In genomic region chr4:32393951-32394350, GRCm38 (mm10) we compare ENCODE assay signal across 24 mouse cellular contexts.
DNase-seq lines count a peak whose midpoint lies in the region; ATAC-seq and TF ChIP-seq lines count a peak whose summit lies in the region.
"Had no signal": no experiment of that assay in that cellular context is flagged by ENCODE, and none has a peak within 500 bp of the region (broad histone marks: within the 10 kb centered on the region; RNA-seq: fewer than 3 reads in every experiment).

No protein-coding gene starts in this region.

- no peaks in the 10 kb centered on the region for H3K36me3 ChIP-seq in heart, embryonic 10.5 days
- H3K36me3 ChIP-seq in heart, adult 2 months (ENCODE audit: control insufficient read depth, insufficient read depth, low read length) = no peaks in the 10 kb centered on the region
- H3K36me3 ChIP-seq in neural tube, embryonic 11.5 days (ENCODE audit: control insufficient read depth, insufficient read depth, low read length) = no peaks in the 10 kb centered on the region
- no peaks in the 10 kb centered on the region; the same call in 1 of the 2 replicates for H3K36me3 ChIP-seq in forebrain, embryonic 14.5 days (ENCODE audit: control insufficient read depth, insufficient read depth, low read length)
- H3K36me3 ChIP-seq: heart, embryonic 12.5 days; hindbrain, embryonic 15.5 days; limb, embryonic 13.5 days; liver, embryonic 12.5 days; midbrain, embryonic 12.5 days; neural tube, embryonic 12.5 days had no signal

- no peak overlapping the region for H3K4me2 ChIP-seq in neural tube, embryonic 11.5 days (ENCODE audit: low read depth)
- no peak overlapping the region for H3K4me2 ChIP-seq in forebrain, embryonic 14.5 days (ENCODE audit: low read length)
- H3K4me2 ChIP-seq: heart, embryonic 12.5 days; hindbrain, embryonic 15.5 days; limb, embryonic 13.5 days; liver, embryonic 12.5 days; midbrain, embryonic 12.5 days; neural tube, embryonic 12.5 days had no signal

- TF ChIP-seq CTCF in heart, adult 2 months (IDR thresholded peaks at IDR 0.05) = no peak

- ATAC-seq in neural tube, embryonic 11.5 days (ENCODE audit: insufficient read depth, low FRiP score, low TSS enrichment) = no peak
- ATAC-seq in forebrain, embryonic 14.5 days = peak; percentile 41; the same call in 1 of the 2 replicates
- ATAC-seq: intestine, embryonic 16.5 days; liver, embryonic 12.5 days had no signal

- H3K27ac ChIP-seq in heart, embryonic 10.5 days = peak overlapping the region; percentile 42; the same call in 1 of the 2 replicates
- H3K27ac ChIP-seq in heart, adult 2 months = no peak overlapping the region
- 0 out of 2 replicates have a peak overlapping the region, but pooled peaks have one; percentile 10 for H3K27ac ChIP-seq in neural tube, embryonic 11.5 days (ENCODE audit: low read depth, low read length)
- H3K27ac ChIP-seq in forebrain, embryonic 14.5 days (ENCODE audit: low read depth, low read length) = peak overlapping the region; percentile 30; the same call in 1 of the 2 replicates
- H3K27ac ChIP-seq: hindbrain, embryonic 15.5 days; limb, embryonic 13.5 days; liver, embryonic 12.5 days; midbrain, embryonic 12.5 days; neural tube, embryonic 12.5 days had no signal

- no peak for TF ChIP-seq EP300 in heart, adult 2 months (IDR thresholded peaks at IDR 0.05; ENCODE audit: insufficient read depth, low read depth, low read length)

- intact Hi-C loops in heart, adult 2 months (cut with DNase I) = no loop called here
- intact Hi-C loops in left cerebral cortex, postnatal 10 days (cut with DNase I) = no loop called here

- WGBS in heart, embryonic 10.5 days = 53% methylated on average over 1 of the region's 1 CpGs
- 86% methylated on average over 1 of the region's 1 CpGs for WGBS in heart, adult 2 months
- 73% methylated on average over 1 of the region's 1 CpGs for WGBS in neural tube, embryonic 11.5 days
- 0% methylated on average over 1 of the region's 1 CpGs for WGBS in forebrain, embryonic 14.5 days

- H3K9ac ChIP-seq in heart, adult 2 months (ENCODE audit: low read depth, low read length) = no peak overlapping the region
- H3K9ac ChIP-seq in neural tube, embryonic 11.5 days (ENCODE audit: low read length) = no peak overlapping the region
- H3K9ac ChIP-seq in forebrain, embryonic 14.5 days (ENCODE audit: low read length) = no peak overlapping the region
- H3K9ac ChIP-seq: heart, embryonic 12.5 days; hindbrain, embryonic 15.5 days; limb, embryonic 13.5 days; liver, embryonic 12.5 days; midbrain, embryonic 12.5 days; neural tube, embryonic 12.5 days had no signal

- no peak overlapping the region for H3K4me3 ChIP-seq in heart, embryonic 10.5 days
- no peak overlapping the region for H3K4me3 ChIP-seq in heart, adult 2 months
- H3K4me3 ChIP-seq in neural tube, embryonic 11.5 days (ENCODE audit: low read depth, low read length) = no peak overlapping the region
- H3K4me3 ChIP-seq in forebrain, embryonic 14.5 days (ENCODE audit: low read depth, low read length) = no peak overlapping the region
- H3K4me3 ChIP-seq: heart, embryonic 12.5 days; hindbrain, embryonic 15.5 days; limb, embryonic 13.5 days; liver, embryonic 12.5 days; midbrain, embryonic 12.5 days; neural tube, embryonic 12.5 days had no signal

- no peak for TF ChIP-seq POLR2A in heart, adult 2 months (IDR thresholded peaks at IDR 0.05; ENCODE audit: insufficient read depth, low read depth, low read length)

- H3K79me2 ChIP-seq in heart, adult 2 months (replicated peaks; ENCODE audit: control insufficient read depth, insufficient read depth, low read length) = no peaks in the 10 kb centered on the region

- H3K9me3 ChIP-seq in heart, embryonic 10.5 days = no peaks in the 10 kb centered on the region
- H3K9me3 ChIP-seq in neural tube, embryonic 11.5 days (ENCODE audit: control insufficient read depth, low read length) = no peaks in the 10 kb centered on the region
- no peaks in the 10 kb centered on the region for H3K9me3 ChIP-seq in forebrain, embryonic 14.5 days (replicated peaks; ENCODE audit: control insufficient read depth, low read length)
- H3K9me3 ChIP-seq: heart, embryonic 12.5 days; hindbrain, embryonic 15.5 days; limb, embryonic 13.5 days; liver, embryonic 12.5 days; midbrain, embryonic 12.5 days; neural tube, embryonic 12.5 days had no signal

- DNase-seq in heart, embryonic 10.5 days (ENCODE audit: low spot score) = no peak
- DNase-seq in heart, adult 2 months = no peak
- no peak for DNase-seq in neural tube, embryonic 11.5 days (ENCODE audit: low spot score)
- DNase-seq in neural tube, embryonic 10.5 days (ENCODE audit: extremely low spot score, low spot score) = no peak
- peak; percentile 33 for DNase-seq in forebrain, embryonic 14.5 days (ENCODE audit: low spot score)
- DNase-seq in left cerebral cortex, postnatal 10 days (ENCODE audit: extremely low spot score in 1 of 2, low spot score in 2 of 2) = no peak
- DNase-seq in left cerebral cortex, adult 11 months (ENCODE audit: low spot score) = no peak
- DNase-seq: adrenal gland, adult 2 months; cerebellum, adult 11-12 months; cerebellum, postnatal 10 days; gastrocnemius, postnatal 36 days; heart, postnatal 10 days; kidney, adult 9 months; kidney, postnatal 14 days; lung, adult 18-20 months; lung, postnatal 14 days; right cerebral cortex, postnatal 14 days had no signal

- no peaks in the 10 kb centered on the region for H3K27me3 ChIP-seq in heart, embryonic 10.5 days (ENCODE audit: insufficient read depth, poor library complexity, severe bottlenecking)
- H3K27me3 ChIP-seq in heart, adult 2 months (ENCODE audit: control insufficient read depth, insufficient read depth, low read length) = no peaks in the 10 kb centered on the region
- no peaks in the 10 kb centered on the region for H3K27me3 ChIP-seq in neural tube, embryonic 11.5 days (ENCODE audit: control insufficient read depth, insufficient read depth, low read length)
- H3K27me3 ChIP-seq in forebrain, embryonic 14.5 days (replicated peaks; ENCODE audit: control insufficient read depth, insufficient read depth, low read length) = no peaks in the 10 kb centered on the region
- H3K27me3 ChIP-seq: heart, embryonic 12.5 days; hindbrain, embryonic 15.5 days; limb, embryonic 13.5 days; liver, embryonic 12.5 days; midbrain, embryonic 12.5 days; neural tube, embryonic 12.5 days had no signal

- peaks cover 14% of the 10 kb centered on the region for H3K4me1 ChIP-seq in heart, embryonic 10.5 days
- H3K4me1 ChIP-seq in heart, adult 2 months (ENCODE audit: control insufficient read depth, insufficient read depth, low read length) = peaks cover 10% of the 10 kb centered on the region
- peaks cover 7% of the 10 kb centered on the region; the same call in 1 of the 2 replicates for H3K4me1 ChIP-seq in neural tube, embryonic 11.5 days (ENCODE audit: control insufficient read depth, insufficient read depth, low read length)
- H3K4me1 ChIP-seq in forebrain, embryonic 14.5 days (ENCODE audit: control insufficient read depth, insufficient read depth, low read length) = peaks cover 21% of the 10 kb centered on the region
